Mouse (Mus musculus) lung, embryonic 16.5 days (tissue): ENCODE results near the gene Gm10447. TPM values are rescaled to one million over a fixed set of nuclear protein-coding genes. Genes with fewer than 3 reads are reported as not detected.

Experiments
- ATAC-seq: fragments of 200-750 bp; cut with Nextera tagmentation; 2 replicates; pipeline ENCODE4 v1.8.0; 2017; ENCODE audit warnings: low read depth, mild to moderate bottlenecking, moderate library complexity
- H3K27ac ChIP-seq: fragments of 300-500 bp; sonication (generic); 2 replicates; pipeline ENCODE4 v1.5.1; 2014; ENCODE audit warnings: mild to moderate bottlenecking, control low read depth, low read length
- H3K27me3 ChIP-seq: fragments of 300-500 bp; sonication (generic); 2 replicates; pipeline ENCODE4 v1.6.1; 2014; ENCODE audit warnings: low read depth, low read length, mixed read lengths; ENCODE audit not compliant: control insufficient read depth, insufficient read depth
- H3K36me3 ChIP-seq: fragments of 300-500 bp; sonication (generic); 2 replicates; pipeline ENCODE4 v1.6.1; 2014; ENCODE audit warnings: low read length; ENCODE audit not compliant: control insufficient read depth, insufficient read depth
- H3K4me1 ChIP-seq: fragments of 300-500 bp; sonication (generic); replicated peaks from 2 replicates; pipeline ENCODE4 v1.6.1; 2014; ENCODE audit warnings: low read length, mixed read lengths; ENCODE audit not compliant: control insufficient read depth, insufficient read depth
- H3K4me2 ChIP-seq: fragments of 300-500 bp; sonication (generic); 2 replicates; pipeline ENCODE4 v1.6.1; 2014; ENCODE audit warnings: low read depth, low read length, control low read depth
- H3K4me3 ChIP-seq: fragments of 300-500 bp; sonication (generic); 2 replicates; pipeline ENCODE4 v1.5.1; 2014; ENCODE audit warnings: mild to moderate bottlenecking, low read length, control low read depth
- H3K9ac ChIP-seq: fragments of 300-500 bp; sonication (generic); 2 replicates; pipeline ENCODE4 v1.6.1; 2014; ENCODE audit warnings: low read length, control low read depth
- H3K9me3 ChIP-seq: fragments of 300-500 bp; sonication (generic); 2 replicates; pipeline ENCODE4 v1.6.1; 2016; ENCODE audit warnings: low read length; ENCODE audit not compliant: control insufficient read depth
- WGBS: fragments of 180-500 bp; shearing (Covaris S2); extraction: QIAGEN DNeasy Blood & Tissue Kit; methylation state at CpG from one replicate; pipeline ENCODE4 v1.1.7; 2014; 5-methylcytosine and 5-hydroxymethylcytosine counted together
- polyA plus RNA-seq: library from polyadenylated mRNA; unstranded; fragments of >200 nt; fragmentation: Nextera tagmentation; extraction: Ambion mirVana; gene quantifications from 2 replicates; pipeline ENCODE4 v1.2.1, GENCODE M21; 2015

Gene Gm10447
- polyA plus RNA-seq, result 0.06 TPM in 1 of 2 replicates, not detected in the other

DNA sequence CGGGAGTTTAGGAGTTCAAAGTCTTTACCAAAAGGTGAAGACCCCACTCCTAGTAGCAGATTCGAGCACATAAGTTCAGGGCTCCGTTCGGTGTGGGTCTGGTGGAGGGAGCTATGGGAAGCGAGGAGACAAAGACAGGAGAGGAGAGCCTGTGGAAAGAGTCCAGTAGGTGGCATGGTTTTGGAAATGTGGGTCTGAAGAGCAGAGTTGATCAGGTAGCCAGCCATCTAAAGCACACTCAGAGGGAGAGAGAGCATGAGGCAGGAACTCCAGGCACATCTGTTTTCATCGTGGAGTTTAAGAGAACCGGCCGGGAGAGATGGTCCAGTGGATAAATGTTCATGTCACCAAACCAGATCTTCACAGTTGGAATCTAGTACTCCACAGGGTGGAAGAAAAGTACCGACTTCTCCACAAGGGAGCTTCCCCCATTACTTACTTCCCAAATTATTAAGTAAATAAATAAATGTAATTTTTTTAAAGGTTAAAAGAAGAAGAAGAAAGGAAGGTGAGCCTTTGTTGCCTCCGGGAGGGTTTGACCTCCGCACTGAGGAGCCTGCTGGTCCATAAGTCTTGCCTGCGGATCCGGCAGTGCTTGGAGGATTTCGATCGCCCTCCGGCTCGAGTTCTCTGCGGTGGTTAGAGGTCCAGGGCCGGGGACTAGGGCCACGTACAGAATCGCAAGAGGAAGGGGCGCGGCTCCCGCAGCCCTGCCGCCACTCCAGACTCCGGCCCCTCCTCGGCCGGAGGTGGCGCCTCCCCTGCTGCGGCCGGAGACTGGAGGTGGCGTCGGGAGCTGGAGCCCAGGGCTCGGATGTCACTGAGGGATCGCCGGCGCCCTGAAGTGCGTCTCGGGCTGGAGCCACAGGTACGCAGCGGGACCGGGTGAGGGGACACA, at the start of gene Gm10447, which contains the start of gene Shroom1:
Gm10447 (minus strand) TSS at position 637 of the 898 bp plus-strand sequence.
Shroom1 (plus strand) TSS at position 732 of the 898 bp plus-strand sequence.
- WGBS, result 3% methylated on average over 42 of the region's 42 CpGs
- Histone ChIP-seq H3K4me2 (peak within 1 kb of the TSS; percentile 88), H3K9me3 (no peaks in the 10 kb centered on the region), H3K36me3 (no peaks in the 10 kb centered on the region), H3K27ac (no peak within 1 kb of the TSS), H3K4me1 (0 out of 2 replicates have a peak, but pooled peaks cover 3% of the 10 kb centered on the region), H3K4me3 (peak within 1 kb of the TSS; percentile 60), H3K9ac (peak within 1 kb of the TSS; percentile 71), H3K27me3 (peaks cover 2% of the 10 kb centered on the region; the same call in 1 of the 2 replicates)
- peak; percentile 94 for ATAC-seq

DNA sequence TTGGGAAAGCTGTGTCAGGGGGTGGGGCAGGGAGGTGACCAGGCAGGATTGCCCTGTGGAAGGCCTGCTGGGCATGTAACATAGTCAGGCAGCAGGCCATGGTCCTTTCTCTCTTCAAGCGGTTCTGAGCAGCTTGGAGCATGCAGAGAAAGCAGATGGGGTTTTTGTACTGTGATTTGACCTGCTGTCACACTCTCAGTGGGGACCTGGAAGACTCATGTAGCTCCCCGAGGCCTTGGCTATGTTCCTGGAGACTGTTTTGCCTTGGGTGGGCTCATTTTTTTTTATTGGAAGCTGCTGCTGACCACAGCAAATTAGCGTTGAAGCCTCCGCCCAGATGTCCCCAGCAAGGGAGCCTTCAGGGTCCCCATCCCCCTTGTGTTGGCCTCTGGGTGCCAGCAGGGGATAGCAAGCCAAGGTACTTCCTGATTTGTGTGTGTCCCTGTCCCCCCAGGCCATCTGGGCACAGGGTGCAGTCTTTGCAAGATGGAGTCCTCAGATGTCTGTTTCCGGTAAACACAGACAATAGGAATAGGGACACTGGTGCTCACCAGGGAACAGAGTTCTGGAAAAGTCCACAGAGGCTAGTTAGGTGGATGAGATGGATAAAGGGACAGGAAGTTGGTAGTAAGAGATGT, 48.2 kb upstream of the Gm10447 start:
- H3K9ac ChIP-seq, result no peak overlapping the region
- peaks cover 5% of the 10 kb centered on the region; the same call in 1 of the 2 replicates for H3K4me1 ChIP-seq
- H3K4me3 ChIP-seq, result no peak overlapping the region
- ATAC-seq, result no peak
- no peaks in the 10 kb centered on the region for H3K27me3 ChIP-seq
- no peak overlapping the region for H3K27ac ChIP-seq
- no peak overlapping the region for H3K4me2 ChIP-seq
- 64% methylated on average over 5 of the region's 5 CpGs for WGBS
- no peaks in the 10 kb centered on the region for H3K36me3 ChIP-seq
- no peaks in the 10 kb centered on the region for H3K9me3 ChIP-seq

DNA sequence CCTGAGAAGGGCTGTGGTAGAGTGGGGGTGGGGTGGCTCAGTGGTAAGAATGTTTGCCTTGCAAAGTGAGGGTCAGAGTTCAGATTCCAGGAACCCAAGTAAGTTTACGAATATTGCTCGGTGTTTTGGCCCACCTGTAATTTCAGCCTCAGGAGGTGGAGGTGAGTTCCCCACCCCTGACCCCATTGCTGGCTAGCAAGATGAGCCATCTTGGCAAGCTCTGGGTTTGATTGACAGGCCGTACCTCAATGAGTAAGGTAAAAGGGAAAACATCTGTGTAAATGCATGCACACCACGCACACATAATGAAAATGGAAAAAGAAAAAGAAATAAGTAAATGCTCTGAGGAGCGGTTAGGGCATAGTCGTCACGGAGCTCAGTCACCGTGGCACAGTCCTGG, 47.5 kb upstream of the Gm10447 start:
- Histone ChIP-seq H3K27ac (no peak overlapping the region), H3K9ac (no peak overlapping the region), H3K4me3 (no peak overlapping the region), H3K36me3 (no peaks in the 10 kb centered on the region), H3K9me3 (no peaks in the 10 kb centered on the region), H3K4me1 (peaks cover 5% of the 10 kb centered on the region; the same call in 1 of the 2 replicates), H3K4me2 (no peak overlapping the region), H3K27me3 (no peaks in the 10 kb centered on the region)
- 80% methylated on average over 8 of the region's 8 CpGs for WGBS
- no peak for ATAC-seq

DNA sequence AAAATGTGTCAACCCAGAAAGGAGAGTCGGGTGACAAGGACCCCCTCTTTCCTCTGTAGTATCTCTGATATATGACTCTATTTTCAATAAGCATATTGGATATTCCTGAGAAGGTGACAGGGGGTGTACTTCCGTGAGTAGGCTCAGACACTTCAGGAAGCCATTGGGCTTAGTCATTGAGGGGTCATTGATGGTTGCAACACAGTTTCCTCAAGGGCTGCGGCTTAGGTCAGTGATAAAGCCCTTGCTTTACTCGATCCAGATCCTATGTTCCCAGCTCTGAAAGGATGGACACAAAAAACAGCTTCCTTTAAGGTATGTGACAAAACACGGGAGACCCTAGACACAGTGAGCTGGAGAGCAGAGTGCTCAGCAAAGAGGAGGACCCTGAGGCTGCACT, 46.8 kb upstream of the Gm10447 start:
- no peak overlapping the region for H3K4me3 ChIP-seq
- H3K4me2 ChIP-seq, result no peak overlapping the region
- H3K4me1 ChIP-seq, result peaks cover 5% of the 10 kb centered on the region; the same call in 1 of the 2 replicates
- no peaks in the 10 kb centered on the region for H3K9me3 ChIP-seq
- no peak for ATAC-seq
- H3K36me3 ChIP-seq, result no peaks in the 10 kb centered on the region
- H3K27ac ChIP-seq, result no peak overlapping the region
- no peak overlapping the region for H3K9ac ChIP-seq
- WGBS, result 73% methylated on average over 5 of the region's 5 CpGs
- H3K27me3 ChIP-seq, result no peaks in the 10 kb centered on the region

DNA sequence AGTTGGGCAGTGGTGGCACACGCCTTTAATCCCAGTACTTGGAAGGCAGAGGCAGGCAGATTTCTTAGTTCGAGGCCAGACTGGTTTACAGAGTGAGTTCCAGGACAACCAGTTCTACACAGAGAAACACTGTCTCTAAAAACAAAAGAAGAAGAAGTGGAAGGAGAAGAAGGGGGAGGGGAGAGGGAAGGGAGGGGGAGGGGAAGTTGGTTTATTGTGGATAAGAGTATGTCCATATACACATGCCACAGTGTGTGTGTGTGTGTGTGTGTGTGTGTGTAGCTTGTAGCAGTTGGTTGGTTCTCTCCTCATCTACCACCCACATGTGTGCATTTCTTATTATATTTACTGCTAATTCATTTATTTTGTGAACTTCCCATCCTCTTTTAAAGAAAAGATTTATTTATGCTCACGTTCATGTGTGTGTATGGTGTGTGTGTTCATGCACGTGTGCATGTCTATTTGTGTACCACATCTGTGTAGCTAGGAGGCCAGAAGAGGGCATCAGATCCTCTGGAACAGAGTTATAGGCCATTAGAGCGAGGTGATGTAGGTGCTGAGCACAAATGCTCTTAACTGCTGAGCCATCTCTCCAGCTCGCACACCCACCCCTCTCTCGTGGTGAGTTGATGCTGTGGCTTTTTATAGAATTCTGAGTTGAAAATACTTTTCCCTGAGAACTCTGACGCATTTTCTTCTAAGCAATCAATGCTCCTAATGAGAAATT, 45.3 kb upstream of the Gm10447 start:
- Histone ChIP-seq H3K27me3 (no peaks in the 10 kb centered on the region), H3K9ac (no peak overlapping the region), H3K9me3 (no peaks in the 10 kb centered on the region), H3K4me1 (peaks cover 5% of the 10 kb centered on the region; the same call in 1 of the 2 replicates), H3K36me3 (no peaks in the 10 kb centered on the region), H3K4me3 (no peak overlapping the region), H3K4me2 (no peak overlapping the region), H3K27ac (no peak overlapping the region)
- ATAC-seq, result no peak
- 72% methylated on average over 8 of the region's 8 CpGs for WGBS

DNA sequence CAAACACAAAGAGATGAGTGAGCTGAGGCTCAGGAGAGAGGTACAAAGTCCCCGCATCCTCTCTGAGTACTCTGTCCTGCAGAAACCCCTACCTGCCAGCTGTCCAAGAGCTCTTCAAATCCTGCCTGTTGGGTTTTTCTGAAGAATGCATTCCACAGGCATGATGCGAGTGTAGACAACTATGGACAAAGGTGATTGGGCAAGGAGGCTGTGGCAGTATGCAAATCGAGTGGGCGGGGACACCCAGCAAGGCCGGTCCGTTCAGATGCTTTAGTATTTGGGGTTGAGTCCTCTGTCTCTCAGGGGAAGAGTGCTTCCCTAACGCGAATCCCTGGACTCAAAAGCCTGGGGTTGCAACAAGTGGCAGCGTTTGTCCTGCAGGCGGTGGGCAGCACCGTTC, 43.7 kb upstream of the Gm10447 start:
- peak; percentile 90 for ATAC-seq
- Histone ChIP-seq H3K9me3 (no peaks in the 10 kb centered on the region), H3K4me2 (peak overlapping the region; percentile 36), H3K36me3 (no peaks in the 10 kb centered on the region), H3K9ac (no peak overlapping the region), H3K4me1 (peaks cover 5% of the 10 kb centered on the region; the same call in 1 of the 2 replicates), H3K27me3 (no peaks in the 10 kb centered on the region), H3K27ac (no peak overlapping the region), H3K4me3 (no peak overlapping the region)
- 9% methylated on average over 11 of the region's 11 CpGs for WGBS

DNA sequence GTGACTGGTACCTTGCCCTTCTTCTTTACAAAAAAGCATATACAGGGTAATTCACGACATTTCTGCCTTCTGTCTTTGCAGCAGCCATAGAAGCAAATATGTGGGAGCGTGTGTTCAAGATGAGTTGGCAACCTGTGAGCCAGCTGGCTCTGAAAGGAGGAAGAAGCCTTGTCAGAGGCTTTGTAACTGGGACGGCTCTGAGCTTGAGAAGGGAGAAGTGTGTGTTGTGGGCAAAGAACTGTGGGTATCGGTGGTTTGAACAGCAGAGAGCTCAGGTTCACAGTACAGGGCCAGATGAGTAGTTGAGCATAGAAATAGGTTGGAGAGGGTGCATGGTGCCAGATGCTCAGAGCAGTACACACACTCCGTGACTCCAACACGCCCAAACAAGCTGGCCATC, 40.0 kb upstream of the Gm10447 start:
- Histone ChIP-seq H3K36me3 (no peaks in the 10 kb centered on the region), H3K9ac (no peak overlapping the region), H3K27me3 (no peaks in the 10 kb centered on the region), H3K4me2 (no peak overlapping the region), H3K4me3 (no peak overlapping the region), H3K27ac (no peak overlapping the region), H3K9me3 (no peaks in the 10 kb centered on the region), H3K4me1 (peaks cover 5% of the 10 kb centered on the region; the same call in 1 of the 2 replicates)
- no peak for ATAC-seq
- 70% methylated on average over 6 of the region's 6 CpGs for WGBS

DNA sequence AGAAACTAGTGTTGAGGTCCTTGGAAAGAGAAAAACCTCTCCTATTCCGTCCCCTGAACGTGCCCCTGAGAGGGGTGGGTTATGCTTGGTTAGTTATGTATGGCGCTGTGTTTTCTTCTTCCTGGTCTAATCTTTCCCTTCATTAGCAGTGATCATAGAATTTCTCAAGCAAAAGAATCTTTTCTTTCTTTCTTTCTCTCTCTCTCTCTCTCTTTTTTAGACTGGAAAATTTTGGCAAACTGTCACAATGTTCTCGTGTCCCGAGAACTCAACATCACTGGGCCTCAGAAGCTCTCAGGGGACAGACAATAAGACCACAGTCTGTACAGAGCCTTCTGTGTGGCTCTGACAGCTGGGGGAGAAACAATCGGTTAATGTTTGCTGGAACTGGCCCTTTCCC, 38.5 kb upstream of the Gm10447 start:
- no peak for ATAC-seq
- no peak overlapping the region for H3K4me3 ChIP-seq
- no peak overlapping the region for H3K27ac ChIP-seq
- H3K4me1 ChIP-seq, result peaks cover under 1% of the 10 kb centered on the region; the same call in 1 of the 2 replicates
- no peak overlapping the region for H3K9ac ChIP-seq
- WGBS, result 53% methylated on average over 6 of the region's 6 CpGs
- H3K9me3 ChIP-seq, result no peaks in the 10 kb centered on the region
- no peak overlapping the region for H3K4me2 ChIP-seq
- H3K27me3 ChIP-seq, result no peaks in the 10 kb centered on the region
- H3K36me3 ChIP-seq, result no peaks in the 10 kb centered on the region
